Mouse (Mus musculus) splenic B cell, adult 2 months (primary cell): ENCODE measurements at regions not wholly inside any gene's neighbourhood (a gene's known extent, or its start where the extent isn't known, plus 50 kb on each side); places are given as distances from the start of the nearest gene placed in this dataset.

Experiments
- DNase-seq: peaks from one replicate; pipeline ENCODE4 v3.0.0-alpha.2; 2011; ENCODE audit warnings: low read depth, low spot score
- H3K27me3 ChIP-seq: 2 replicates; pipeline ENCODE4 v1.6.1; 2012; ENCODE audit warnings: mild to moderate bottlenecking, low read length, moderate library complexity, mixed read lengths; ENCODE audit not compliant: control insufficient read depth, poor library complexity, insufficient read depth, severe bottlenecking
- H3K36me3 ChIP-seq: 2 replicates; pipeline ENCODE4 v1.6.1; 2012; ENCODE audit warnings: mild to moderate bottlenecking, low read length, moderate library complexity, mixed read lengths; ENCODE audit not compliant: control insufficient read depth, poor library complexity, insufficient read depth, severe bottlenecking

- Histone ChIP-seq H3K27me3 (no peaks in the 10 kb centered on the region), H3K36me3 (no peaks in the 10 kb centered on the region)
- no peak for DNase-seq
Observed at GRCm38 (mm10) chr5:39412756-39413155, 342.5 kb downstream of the Hs3st1 start.

GRCm38 (mm10) chr5:39390391-39390987 is 364.8 kb downstream of the Hs3st1 start:
- DNase-seq, result no peak
- H3K36me3 ChIP-seq, result no peaks in the 10 kb centered on the region
- H3K27me3 ChIP-seq, result no peaks in the 10 kb centered on the region

GRCm38 (mm10) chr5:39384410-39384809 is 370.9 kb downstream of the Hs3st1 start:
- H3K27me3 ChIP-seq, result no peaks in the 10 kb centered on the region
- H3K36me3 ChIP-seq, result no peaks in the 10 kb centered on the region
- no peak for DNase-seq

- no peak for DNase-seq
- no peaks in the 10 kb centered on the region for H3K27me3 ChIP-seq
- H3K36me3 ChIP-seq, result no peaks in the 10 kb centered on the region
Observed at GRCm38 (mm10) chr5:39374199-39374598, 381.1 kb downstream of the Hs3st1 start.

- no peaks in the 10 kb centered on the region for H3K36me3 ChIP-seq
- no peaks in the 10 kb centered on the region for H3K27me3 ChIP-seq
- no peak for DNase-seq
Observed at GRCm38 (mm10) chr5:39348680-39349079, 406.6 kb downstream of the Hs3st1 start.

- no peaks in the 10 kb centered on the region for H3K36me3 ChIP-seq
- DNase-seq, result no peak
- no peaks in the 10 kb centered on the region for H3K27me3 ChIP-seq
Observed at GRCm38 (mm10) chr5:39347019-39347418, 408.3 kb downstream of the Hs3st1 start.

- DNase-seq, result no peak
- Histone ChIP-seq H3K27me3 (no peaks in the 10 kb centered on the region), H3K36me3 (no peaks in the 10 kb centered on the region)
Observed at GRCm38 (mm10) chr5:39337917-39338316, 417.4 kb downstream of the Hs3st1 start.

GRCm38 (mm10) chr5:39336484-39336985 is 418.7 kb downstream of the Hs3st1 start:
- no peak for DNase-seq
- H3K36me3 ChIP-seq, result no peaks in the 10 kb centered on the region

GRCm38 (mm10) chr5:39335321-39335720 is 420.0 kb downstream of the Hs3st1 start:
- H3K27me3 ChIP-seq, result no peaks in the 10 kb centered on the region
- no peaks in the 10 kb centered on the region for H3K36me3 ChIP-seq
- peak; percentile 50 for DNase-seq

More at GRCm38 (mm10) chr5:39336484-39336985, 418.7 kb downstream of the Hs3st1 start:
- H3K27me3 ChIP-seq, result no peaks in the 10 kb centered on the region

GRCm38 (mm10) chr5:39334241-39334640 is 421.0 kb downstream of the Hs3st1 start:
- H3K36me3 ChIP-seq, result no peaks in the 10 kb centered on the region
- DNase-seq, result peak; percentile 59
- no peaks in the 10 kb centered on the region for H3K27me3 ChIP-seq

- Histone ChIP-seq H3K36me3 (no peaks in the 10 kb centered on the region), H3K27me3 (no peaks in the 10 kb centered on the region)
- no peak for DNase-seq
Observed at GRCm38 (mm10) chr5:39325399-39325798, 429.9 kb downstream of the Hs3st1 start.

- no peak for DNase-seq
- Histone ChIP-seq H3K27me3 (no peaks in the 10 kb centered on the region), H3K36me3 (no peaks in the 10 kb centered on the region)
Observed at GRCm38 (mm10) chr5:39316478-39316877, 438.8 kb downstream of the Hs3st1 start.

- DNase-seq, result peak; percentile 2
- Histone ChIP-seq H3K36me3 (no peaks in the 10 kb centered on the region), H3K27me3 (no peaks in the 10 kb centered on the region; the same call in 1 of the 2 replicates)
Observed at GRCm38 (mm10) chr5:39311211-39311610, 434.6 kb upstream of the Clnk start.

GRCm38 (mm10) chr5:39305794-39306193 is 429.2 kb upstream of the Clnk start:
- no peak for DNase-seq
- no peaks in the 10 kb centered on the region; the same call in 1 of the 2 replicates for H3K27me3 ChIP-seq
- no peaks in the 10 kb centered on the region for H3K36me3 ChIP-seq

- H3K36me3 ChIP-seq, result no peaks in the 10 kb centered on the region
- no peaks in the 10 kb centered on the region for H3K27me3 ChIP-seq
- DNase-seq, result no peak
Observed at GRCm38 (mm10) chr5:39292849-39293248, 416.2 kb upstream of the Clnk start.

- H3K27me3 ChIP-seq, result no peaks in the 10 kb centered on the region; the same call in 1 of the 2 replicates
- no peak for DNase-seq
- H3K36me3 ChIP-seq, result no peaks in the 10 kb centered on the region
Observed at GRCm38 (mm10) chr5:39281021-39281420, 404.4 kb upstream of the Clnk start.
